Mouse (Mus musculus) erythroid progenitor cell, adult 5-6 weeks (primary cell): ENCODE measurements around the gene Stkld1. TPM values are rescaled to one million over a fixed set of nuclear protein-coding genes. Genes with fewer than 3 reads are reported as not detected.

Source experiments
- ATAC-seq: replicated peaks from 2 replicates; pipeline ENCODE4 v1.8.0; 2016; ENCODE audit warnings: moderate number of reproducible peaks, mild to moderate bottlenecking, moderate TSS enrichment, inconsistent platforms; ENCODE audit not compliant: poor library complexity, low FRiP score, severe bottlenecking
- total RNA-seq, 2 experiments: library from RNA; stranded (forward) in 1 of 2; stranded (reverse) in 1 of 2; fragments of 150-400 nt in 1 of 2; fragments of 186-747, 209-891 nt in 1 of 2; gene quantifications; 2 replicates each; pipeline versions ENCODE4 v1.2.3 to v1.2.4; 2015 to 2017; ENCODE audit warnings: low replicate concordance in 2 of 2

The Stkld1 gene
- total RNA-seq, 2 experiments from 2014 or later, result not detected

GRCm38 (mm10) chr2:26956811-26957487 lies 23.1 kb downstream of the Stkld1 start:
- no peak for ATAC-seq

GRCm38 (mm10) chr2:26957488-26957859 lies 23.6 kb downstream of the Stkld1 start:
- ATAC-seq, result no peak

GRCm38 (mm10) chr2:26960756-26961155 lies 26.9 kb downstream of the Stkld1 start:
- ATAC-seq, result no peak

- ATAC-seq, result peak; percentile 95
Measured at GRCm38 (mm10) chr2:26963923-26964723, 30.3 kb downstream of the Stkld1 start, which contains the start of gene Rexo4. Gene Rexo4, minus strand, starts transcription at chr2:26964386.

GRCm38 (mm10) chr2:26964724-26965370 lies 31.0 kb downstream of the Stkld1 start:
- peak; percentile 22; the same call in 1 of the 2 replicates for ATAC-seq

- no peak for ATAC-seq
Measured at GRCm38 (mm10) chr2:26967262-26967661, 33.4 kb downstream of the Stkld1 start.

GRCm38 (mm10) chr2:26973116-26973515 lies 39.3 kb downstream of the Stkld1 start, which contains the start of gene Adamts13:
Gene Adamts13, plus strand, starts transcription at chr2:26973416.
- ATAC-seq, result no peak

- no peak for ATAC-seq
Measured at GRCm38 (mm10) chr2:26973960-26974359, 40.1 kb downstream of the Stkld1 start.

- ATAC-seq, result no peak
Measured at GRCm38 (mm10) chr2:26980361-26980760, 46.5 kb downstream of the Stkld1 start.

- ATAC-seq, result no peak
Measured at GRCm38 (mm10) chr2:26984179-26984578, 50.3 kb downstream of the Stkld1 start.

GRCm38 (mm10) chr2:26984640-26985039 lies 50.8 kb downstream of the Stkld1 start:
- ATAC-seq, result no peak

GRCm38 (mm10) chr2:26993936-26994335 lies 60.1 kb downstream of the Stkld1 start:
- no peak for ATAC-seq

- ATAC-seq, result no peak
Measured at GRCm38 (mm10) chr2:26997498-26997897, 63.7 kb downstream of the Stkld1 start.

GRCm38 (mm10) chr2:26997993-26998392 lies 64.1 kb downstream of the Stkld1 start:
- ATAC-seq, result no peak

Other genes starting within 250 kb of the Stkld1 start
- gene Abo, start 69.1 kb upstream of the Stkld1 start, total RNA-seq (2015; ENCODE audit: low replicate concordance), result not detected in 2 replicates
- not detected in 2 replicates for gene Abo, start 69.1 kb upstream of the Stkld1 start, total RNA-seq (2017; ENCODE audit: low replicate concordance)
- 1.4 and 2.1 TPM in 2 replicates for gene Surf6, start 31.2 kb upstream of the Stkld1 start, total RNA-seq (2015; ENCODE audit: low replicate concordance)
- gene Surf6, start 31.2 kb upstream of the Stkld1 start, total RNA-seq (2017; ENCODE audit: low replicate concordance), result 3.5 and 6.3 TPM in 2 replicates
- 0.84 and 5.4 TPM in 2 replicates for gene Med22, start 23.4 kb upstream of the Stkld1 start, total RNA-seq (2015; ENCODE audit: low replicate concordance)
- 2.6 and 9.0 TPM in 2 replicates for gene Med22, start 23.4 kb upstream of the Stkld1 start, total RNA-seq (2017; ENCODE audit: low replicate concordance)
- gene Rpl7a, start 23.3 kb upstream of the Stkld1 start, total RNA-seq (2015; ENCODE audit: low replicate concordance), result 717 and 721 TPM in 2 replicates
- 417 and 478 TPM in 2 replicates for gene Rpl7a, start 23.3 kb upstream of the Stkld1 start, total RNA-seq (2017; ENCODE audit: low replicate concordance)
- gene Surf2, start 17.7 kb upstream of the Stkld1 start, total RNA-seq (2015; ENCODE audit: low replicate concordance), result 6.5 and 7.1 TPM in 2 replicates
- 5.3 and 11.8 TPM in 2 replicates for gene Surf2, start 17.7 kb upstream of the Stkld1 start, total RNA-seq (2017; ENCODE audit: low replicate concordance)
- gene Surf1, start 17.5 kb upstream of the Stkld1 start, total RNA-seq (2015; ENCODE audit: low replicate concordance), result 41.1 and 42.3 TPM in 2 replicates
- 13.5 and 16.5 TPM in 2 replicates for gene Surf1, start 17.5 kb upstream of the Stkld1 start, total RNA-seq (2017; ENCODE audit: low replicate concordance)
- 16.6 and 38.6 TPM in 2 replicates for gene Surf4, start 119 bp upstream of the Stkld1 start, total RNA-seq (2015; ENCODE audit: low replicate concordance)
- 14.9 and 17.2 TPM in 2 replicates for gene Surf4, start 119 bp upstream of the Stkld1 start, total RNA-seq (2017; ENCODE audit: low replicate concordance)
- gene Rexo4, start 30.3 kb downstream of the Stkld1 start, total RNA-seq (2015; ENCODE audit: low replicate concordance), result 21.8 and 27.4 TPM in 2 replicates
- 28.0 and 58.3 TPM in 2 replicates for gene Rexo4, start 30.3 kb downstream of the Stkld1 start, total RNA-seq (2017; ENCODE audit: low replicate concordance)
- gene Adamts13, start 39.4 kb downstream of the Stkld1 start, total RNA-seq (2015; ENCODE audit: low replicate concordance), result not detected in 2 replicates
- gene Adamts13, start 39.4 kb downstream of the Stkld1 start, total RNA-seq (2017; ENCODE audit: low replicate concordance), result not detected in 2 replicates
- 4.0 and 6.7 TPM in 2 replicates for gene Cacfd1, start 75.9 kb downstream of the Stkld1 start, total RNA-seq (2015; ENCODE audit: low replicate concordance)
- gene Cacfd1, start 75.9 kb downstream of the Stkld1 start, total RNA-seq (2017; ENCODE audit: low replicate concordance), result 1.1 and 2.1 TPM in 2 replicates
- gene Slc2a6, start 94.0 kb downstream of the Stkld1 start, total RNA-seq (2015; ENCODE audit: low replicate concordance), result 1.4 TPM in 1 of 2 replicates, not detected in the other
- 0.68 and 2.2 TPM in 2 replicates for gene Slc2a6, start 94.0 kb downstream of the Stkld1 start, total RNA-seq (2017; ENCODE audit: low replicate concordance)
- not detected in 2 replicates for gene Mymk, start 138.1 kb downstream of the Stkld1 start, total RNA-seq (2015; ENCODE audit: low replicate concordance)
- not detected in 2 replicates for gene Mymk, start 138.1 kb downstream of the Stkld1 start, total RNA-seq (2017; ENCODE audit: low replicate concordance)
- gene Adamtsl2, start 145.3 kb downstream of the Stkld1 start, total RNA-seq (2015; ENCODE audit: low replicate concordance), result not detected in 2 replicates
- not detected in 2 replicates for gene Adamtsl2, start 145.3 kb downstream of the Stkld1 start, total RNA-seq (2017; ENCODE audit: low replicate concordance)
- not detected in 2 replicates for gene Fam163b, start 208.4 kb downstream of the Stkld1 start, total RNA-seq (2015; ENCODE audit: low replicate concordance)
- gene Fam163b, start 208.4 kb downstream of the Stkld1 start, total RNA-seq (2017; ENCODE audit: low replicate concordance), result not detected in 2 replicates
- not detected in 2 replicates for gene Dbh, start 231.2 kb downstream of the Stkld1 start, total RNA-seq (2015; ENCODE audit: low replicate concordance)
- not detected in 2 replicates for gene Dbh, start 231.2 kb downstream of the Stkld1 start, total RNA-seq (2017; ENCODE audit: low replicate concordance)